Mouse (Mus musculus): ENCODE measurements at regions not wholly inside any gene's neighbourhood (a gene's known extent, or its start where the extent isn't known, plus 50 kb on each side); places are given as distances from the start of the nearest gene placed in this dataset.

- Histone ChIP-seq H3K27me3 (ENCODE audit: control insufficient read depth in 1 of 2, insufficient read depth in 2 of 2, low read length in 2 of 2) (no peaks in the 10 kb centered on the region), H3K4me3 (ENCODE audit: control insufficient read depth in 1 of 2, insufficient read depth in 1 of 2, low read depth in 2 of 2, low read length in 2 of 2) (no peak overlapping the region)
Measured at GRCm38 (mm10) chr4:125201638-125202325, 74.1 kb upstream of the Zc3h12a start.

GRCm38 (mm10) chr4:125200762-125201161 is 73.1 kb upstream of the Zc3h12a start:
- no peak for DNase-seq (ENCODE audit: low read depth, low spot score)

More at GRCm38 (mm10) chr4:125201638-125202325, 74.1 kb upstream of the Zc3h12a start:
- H3K4me1 ChIP-seq (ENCODE audit: control insufficient read depth in 1 of 2, insufficient read depth in 2 of 2, low read length in 2 of 2) = no peaks in the 10 kb centered on the region
- TF ChIP-seq ZC3H11A (IDR thresholded peaks at IDR 0.05; ENCODE audit: low read depth, low read length) = no peak
- TF ChIP-seq ZKSCAN1 (IDR thresholded peaks at IDR 0.05; ENCODE audit: low read depth, low read length) = no peak
- no peak for TF ChIP-seq ETS1 (IDR thresholded peaks at IDR 0.05; ENCODE audit: low read depth, low read length)
- TF ChIP-seq TAL1 (IDR thresholded peaks at IDR 0.05; ENCODE audit: low read length) = no peak
- no peak for TF ChIP-seq NRF1 (IDR thresholded peaks at IDR 0.05; ENCODE audit: insufficient read depth, low read depth, low read length, poor library complexity, severe bottlenecking)
- TF ChIP-seq TCF12 (IDR thresholded peaks at IDR 0.05; ENCODE audit: low read depth, low read length) = no peak
- no peak for TF ChIP-seq BHLHE40 (IDR thresholded peaks at IDR 0.05; ENCODE audit: borderline replicate concordance, low read depth, low read length)
- TF ChIP-seq MYC (IDR thresholded peaks at IDR 0.05; ENCODE audit: low read depth, low read length) = no peak
- no peak for TF ChIP-seq KAT2A (conservative IDR thresholded peaks at IDR 0.05; ENCODE audit: low read depth, low read length)
- no peak for TF ChIP-seq MYB (IDR thresholded peaks at IDR 0.05; ENCODE audit: low read depth, low read length)
- no peak for TF ChIP-seq NELFE (IDR thresholded peaks at IDR 0.05; ENCODE audit: low read depth, low read length)
- TF ChIP-seq JUND (IDR thresholded peaks at IDR 0.05; ENCODE audit: low read depth, low read length) = no peak
- no peak for TF ChIP-seq CHD1 (IDR thresholded peaks at IDR 0.05; ENCODE audit: low read depth, low read length)
- no peak for TF ChIP-seq TBP (IDR thresholded peaks at IDR 0.05; ENCODE audit: low read depth, low read length)
- no peak for TF ChIP-seq USF1 (IDR thresholded peaks at IDR 0.05; ENCODE audit: low read depth, low read length)
- no peak for TF ChIP-seq USF2 (IDR thresholded peaks at IDR 0.05; ENCODE audit: borderline replicate concordance in 1 of 2, insufficient read depth in 1 of 2, low read depth in 1 of 2, low read length in 2 of 2)
- no peak for TF ChIP-seq MEF2A (IDR thresholded peaks at IDR 0.05; ENCODE audit: extremely low read depth, insufficient replicate concordance, low read depth, low read length, poor library complexity, severe bottlenecking)
- TF ChIP-seq ZMIZ1 (IDR thresholded peaks at IDR 0.05; ENCODE audit: low read depth, low read length) = no peak
- no peak for TF ChIP-seq RCOR1 (IDR thresholded peaks at IDR 0.05; ENCODE audit: low read depth, low read length)
- no peak overlapping the region for H3K9ac ChIP-seq (ENCODE audit: control insufficient read depth, low read depth, low read length, poor library complexity, severe bottlenecking)
- no peaks in the 10 kb centered on the region for H3K36me3 ChIP-seq (ENCODE audit: control insufficient read depth in 1 of 2, insufficient read depth in 2 of 2, low read length in 2 of 2)
- H3K27ac ChIP-seq (ENCODE audit: control insufficient read depth, low read depth, low read length) = no peak overlapping the region
- H3K79me2 ChIP-seq (ENCODE audit: control insufficient read depth, insufficient read depth, low read length, poor library complexity) = no peaks in the 10 kb centered on the region
- no peaks in the 10 kb centered on the region for H3K9me3 ChIP-seq (replicated peaks; ENCODE audit: insufficient read depth, low read length)
- no peak for DNase-seq (ENCODE audit: low read depth, low spot score)

More at GRCm38 (mm10) chr4:125200762-125201161, 73.1 kb upstream of the Zc3h12a start:
- Histone ChIP-seq H3K9ac (ENCODE audit: control insufficient read depth, low read depth, low read length, poor library complexity, severe bottlenecking) (no peak overlapping the region), H3K4me1 (ENCODE audit: control insufficient read depth in 1 of 2, insufficient read depth in 2 of 2, low read length in 2 of 2) (no peaks in the 10 kb centered on the region), H3K9me3 (replicated peaks; ENCODE audit: insufficient read depth, low read length) (no peaks in the 10 kb centered on the region), H3K27ac (ENCODE audit: control insufficient read depth, low read depth, low read length) (no peak overlapping the region), H3K4me3 (ENCODE audit: control insufficient read depth in 1 of 2, insufficient read depth in 1 of 2, low read depth in 2 of 2, low read length in 2 of 2) (no peak overlapping the region), H3K27me3 (ENCODE audit: control insufficient read depth in 1 of 2, insufficient read depth in 2 of 2, low read length in 2 of 2) (no peaks in the 10 kb centered on the region), H3K36me3 (ENCODE audit: control insufficient read depth in 1 of 2, insufficient read depth in 2 of 2, low read length in 2 of 2) (no peaks in the 10 kb centered on the region), H3K79me2 (ENCODE audit: control insufficient read depth, insufficient read depth, low read length, poor library complexity) (no peaks in the 10 kb centered on the region)
- TF ChIP-seq CTCF (IDR thresholded peaks at IDR 0.05 in 2 of 3, conservative IDR thresholded peaks at IDR 0.05 in 1 of 3; ENCODE audit: control insufficient read depth in 1 of 3, insufficient read depth in 1 of 3, low read depth in 2 of 3, low read length in 3 of 3, poor library complexity in 1 of 3, severe bottlenecking in 1 of 3) = no peak
- TF ChIP-seq USF2 (IDR thresholded peaks at IDR 0.05; ENCODE audit: borderline replicate concordance in 1 of 2, insufficient read depth in 1 of 2, low read depth in 1 of 2, low read length in 2 of 2) = no peak
- no peak for TF ChIP-seq CHD1 (IDR thresholded peaks at IDR 0.05; ENCODE audit: low read depth, low read length)
- no peak for TF ChIP-seq USF1 (IDR thresholded peaks at IDR 0.05; ENCODE audit: low read depth, low read length)
